Mouse (Mus musculus) spleen, adult 2 months (tissue): Measurements from ENCODE around the gene Kcnc1.

Experiments used
- CTCF ChIP-seq: fragments of 200-500 bp; IDR thresholded peaks from 2 replicates; pipeline ENCODE4 v1.5.1; 2011; ENCODE audit warnings: mild to moderate bottlenecking, inconsistent platforms; ENCODE audit not compliant: insufficient read depth, insufficient read length, insufficient replicate concordance; ENCODE audit errors: extremely low read depth
- POLR2A ChIP-seq: fragments of 200-500 bp; IDR thresholded peaks from 2 replicates; pipeline ENCODE4 v1.6.1; 2011; ENCODE audit warnings: low read depth, low read length, inconsistent platforms

- no peak for TF ChIP-seq POLR2A
- no peak for TF ChIP-seq CTCF
Observed at GRCm38 (mm10) chr7:46398612-46399011, 2.3 kb downstream of the Kcnc1 start.
